Mouse (Mus musculus): ENCODE results near the gene Camkk2. TPM values are rescaled to one million over a fixed set of nuclear protein-coding genes. Genes with fewer than 3 reads are reported as not detected.

The Camkk2 gene
- polyA plus RNA-seq (2015; fragmentation: Nextera tagmentation; extraction: Ambion mirVana) = 62.1 and 62.9 TPM in 2 replicates

DNA sequence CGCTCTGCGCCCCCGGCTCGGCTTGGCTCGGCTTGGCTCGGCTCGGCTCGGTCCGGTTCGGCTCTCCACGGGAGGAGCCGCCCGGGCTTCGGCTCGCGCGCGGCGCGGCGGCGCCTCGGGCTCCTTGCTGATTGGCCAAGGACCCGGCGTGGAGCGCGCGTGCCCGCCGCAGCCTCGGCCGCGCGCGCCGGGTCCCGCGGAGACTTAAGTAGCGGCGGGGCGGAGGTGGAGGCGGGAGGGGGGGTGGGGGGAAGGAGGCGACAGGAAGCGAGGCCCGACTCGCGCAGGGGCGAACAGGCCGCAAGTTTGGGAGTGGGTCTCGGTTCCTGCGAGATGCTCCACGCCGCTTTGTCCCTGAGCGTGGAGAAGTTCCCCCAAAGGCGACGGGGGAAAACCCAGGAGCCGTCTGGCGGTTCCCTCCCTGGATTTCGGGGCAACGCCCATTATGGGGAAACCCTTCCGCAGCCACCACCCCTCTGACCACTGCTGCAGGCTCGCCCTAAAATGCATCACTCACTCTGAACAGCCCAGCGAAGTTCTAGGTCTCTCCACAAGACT, at the start of gene Camkk2:
TSS of gene Camkk2 (minus strand) at position 133 of the 558 bp plus-strand sequence.
- peaks cover 29% of the 10 kb centered on the region for H3K4me1 ChIP-seq

GRCm38 (mm10) chr5:122825099-122825498, 45.9 kb upstream of the Camkk2 start:
- no peak for ATAC-seq (replicated peaks)
- Histone ChIP-seq H3K4me1 (peaks cover 7% of the 10 kb centered on the region), H3K4me3 (no peak overlapping the region), H3K27ac (replicated peaks) (no peak overlapping the region), H3K36me3 (no peaks in the 10 kb centered on the region), H3K4me2 (replicated peaks) (no peak overlapping the region), H3K9ac (replicated peaks) (no peak overlapping the region), H3K9me3 (no peaks in the 10 kb centered on the region), H3K27me3 (no peaks in the 10 kb centered on the region)
- 83% methylated on average over 8 of the region's 8 CpGs for WGBS

More for the DNA sequence above, at the start of gene Camkk2:
- peak within 1 kb of the TSS; percentile 85 for H3K9ac ChIP-seq (replicated peaks)
- no peaks in the 10 kb centered on the region for H3K36me3 ChIP-seq
- H3K27ac ChIP-seq (replicated peaks) = peak within 1 kb of the TSS; percentile 70
- no peaks in the 10 kb centered on the region for H3K27me3 ChIP-seq
- no peaks in the 10 kb centered on the region for H3K9me3 ChIP-seq
- peak; percentile 81 for ATAC-seq (replicated peaks)
- H3K4me3 ChIP-seq = peak within 1 kb of the TSS; percentile 92
- WGBS = under 1% methylated on average over 51 of the region's 63 CpGs
- H3K4me2 ChIP-seq (replicated peaks) = peak within 1 kb of the TSS; percentile 92

- Histone ChIP-seq H3K4me2 (replicated peaks) (no peak overlapping the region), H3K27ac (replicated peaks) (no peak overlapping the region)
- WGBS = 74% methylated on average over 6 of the region's 6 CpGs
These were observed 45.2 kb upstream of the Camkk2 start for GRCm38 (mm10) chr5:122824450-122824849.

DNA sequence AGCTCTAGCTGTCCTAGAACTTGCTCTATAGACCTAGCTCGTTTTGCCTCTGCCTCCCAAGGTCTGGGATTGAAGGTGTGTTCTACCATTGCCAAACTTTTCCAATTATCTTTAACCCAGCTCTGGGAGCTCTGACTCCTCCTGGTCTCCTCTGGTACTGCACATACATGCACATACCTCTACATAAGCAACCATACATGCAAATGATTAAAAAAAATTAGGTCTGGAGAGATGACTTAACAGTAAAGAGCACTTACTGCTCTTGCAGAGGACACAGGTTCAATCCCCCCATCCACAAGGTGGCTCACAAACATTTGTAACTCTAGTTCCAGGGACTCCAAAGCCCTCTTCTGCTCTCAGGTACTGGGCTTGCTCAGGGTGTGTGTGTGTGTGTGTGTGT, 44.8 kb upstream of the Camkk2 start:
- ATAC-seq (replicated peaks) = no peak
- Histone ChIP-seq H3K9ac (replicated peaks) (no peak overlapping the region), H3K4me1 (peaks cover 16% of the 10 kb centered on the region), H3K4me3 (no peak overlapping the region), H3K27ac (replicated peaks) (no peak overlapping the region), H3K27me3 (no peaks in the 10 kb centered on the region), H3K4me2 (replicated peaks) (no peak overlapping the region), H3K36me3 (peaks cover 4% of the 10 kb centered on the region; the same call in 1 of the 2 replicates), H3K9me3 (no peaks in the 10 kb centered on the region)
- WGBS = 50% methylated on average over 1 of the region's 1 CpGs

More at GRCm38 (mm10) chr5:122824450-122824849, 45.2 kb upstream of the Camkk2 start:
- Histone ChIP-seq H3K27me3 (no peaks in the 10 kb centered on the region), H3K9ac (replicated peaks) (no peak overlapping the region), H3K4me1 (peaks cover 13% of the 10 kb centered on the region), H3K36me3 (peaks cover under 1% of the 10 kb centered on the region; the same call in 1 of the 2 replicates), H3K4me3 (no peak overlapping the region), H3K9me3 (no peaks in the 10 kb centered on the region)
- ATAC-seq (replicated peaks) = no peak

GRCm38 (mm10) chr5:122822441-122822840, 43.2 kb upstream of the Camkk2 start:
- no peak for ATAC-seq (replicated peaks)
- no peak overlapping the region for H3K27ac ChIP-seq (replicated peaks)

DNA sequence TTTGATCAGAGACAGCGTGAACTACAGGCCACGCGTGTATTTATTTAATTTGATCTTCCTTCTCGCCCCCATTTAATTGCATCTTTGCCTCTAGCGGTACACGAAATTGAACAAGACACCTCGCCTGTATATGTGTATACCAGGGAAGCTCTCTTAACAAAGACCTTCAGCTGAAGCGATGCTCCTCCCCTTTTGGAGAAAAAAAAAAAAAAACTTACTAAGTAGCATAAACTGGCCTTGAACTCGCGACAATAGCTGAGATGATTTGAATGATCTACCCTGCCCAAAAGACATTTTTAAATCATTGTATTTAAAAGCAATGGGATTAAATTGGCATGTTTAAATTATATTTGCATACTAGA, 42.3 kb upstream of the Camkk2 start:
- H3K9ac ChIP-seq (replicated peaks) = peak overlapping the region; percentile 63
- H3K4me1 ChIP-seq = peaks cover 19% of the 10 kb centered on the region
- no peaks in the 10 kb centered on the region for H3K9me3 ChIP-seq
- no peaks in the 10 kb centered on the region for H3K27me3 ChIP-seq
- peak overlapping the region; percentile 82 for H3K4me3 ChIP-seq
- peak overlapping the region; percentile 56 for H3K4me2 ChIP-seq (replicated peaks)
- peaks cover 27% of the 10 kb centered on the region for H3K36me3 ChIP-seq
- H3K27ac ChIP-seq (replicated peaks) = peak overlapping the region; percentile 96
- peak; percentile 70 for ATAC-seq (replicated peaks)
- WGBS = under 1% methylated on average over 10 of the region's 10 CpGs

More at GRCm38 (mm10) chr5:122822441-122822840, 43.2 kb upstream of the Camkk2 start:
- Histone ChIP-seq H3K36me3 (peaks cover 18% of the 10 kb centered on the region), H3K4me1 (peaks cover 19% of the 10 kb centered on the region), H3K9ac (replicated peaks) (no peak overlapping the region), H3K9me3 (no peaks in the 10 kb centered on the region), H3K4me2 (replicated peaks) (no peak overlapping the region), H3K4me3 (no peak overlapping the region), H3K27me3 (no peaks in the 10 kb centered on the region)
- 91% methylated on average over 4 of the region's 4 CpGs for whole genome bisulfite sequencing

DNA sequence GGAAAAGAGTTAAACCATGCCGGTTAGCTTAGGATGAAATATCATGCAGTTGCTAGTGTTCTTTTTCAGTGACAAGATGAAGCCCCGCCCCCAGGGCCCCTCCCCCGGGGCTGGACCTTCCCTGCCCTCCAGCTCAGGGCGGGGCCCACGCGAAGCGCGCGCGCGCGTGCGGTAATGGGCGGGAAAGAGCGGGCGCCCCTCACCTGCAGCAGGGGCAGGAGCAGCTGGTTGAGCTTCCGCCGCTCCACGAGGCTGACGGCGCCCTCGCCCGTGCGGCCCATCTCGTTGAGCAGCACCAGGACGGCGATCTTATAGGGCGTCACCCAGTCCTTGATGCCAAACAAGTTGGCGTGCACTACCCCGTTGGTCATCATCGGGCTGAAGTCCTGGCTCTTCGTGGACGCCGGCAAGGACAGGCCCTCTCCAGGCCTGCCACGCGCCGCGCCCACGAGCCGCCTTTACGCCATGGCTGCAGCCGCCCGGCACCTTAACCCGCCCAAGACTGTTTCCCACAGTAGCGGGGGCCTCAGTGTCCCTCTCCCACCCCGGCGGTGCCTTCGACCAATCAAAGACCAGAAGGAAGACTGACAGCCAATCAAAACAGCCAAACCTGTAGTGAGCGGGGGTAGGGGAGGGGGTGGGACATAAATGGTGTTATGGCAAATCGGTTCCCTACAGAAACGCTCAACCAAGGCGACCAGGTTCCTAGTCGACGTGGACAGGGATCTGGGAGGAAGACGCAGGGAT, 41.7 kb upstream of the Camkk2 start, which contains the start of gene Anapc5:
TSS of gene Anapc5 (minus strand) at position 563 of the 747 bp plus-strand sequence.
- peak; percentile 100 for ATAC-seq (replicated peaks)
- Histone ChIP-seq H3K27ac (replicated peaks) (peak within 1 kb of the TSS; percentile 96), H3K36me3 (peaks cover 31% of the 10 kb centered on the region), H3K4me1 (peaks cover 19% of the 10 kb centered on the region), H3K27me3 (no peaks in the 10 kb centered on the region), H3K4me3 (peak within 1 kb of the TSS; percentile 82), H3K9me3 (no peaks in the 10 kb centered on the region), H3K4me2 (replicated peaks) (peak within 1 kb of the TSS; percentile 56), H3K9ac (replicated peaks) (peak within 1 kb of the TSS; percentile 87)
- under 1% methylated on average over 55 of the region's 55 CpGs for whole genome bisulfite sequencing

DNA sequence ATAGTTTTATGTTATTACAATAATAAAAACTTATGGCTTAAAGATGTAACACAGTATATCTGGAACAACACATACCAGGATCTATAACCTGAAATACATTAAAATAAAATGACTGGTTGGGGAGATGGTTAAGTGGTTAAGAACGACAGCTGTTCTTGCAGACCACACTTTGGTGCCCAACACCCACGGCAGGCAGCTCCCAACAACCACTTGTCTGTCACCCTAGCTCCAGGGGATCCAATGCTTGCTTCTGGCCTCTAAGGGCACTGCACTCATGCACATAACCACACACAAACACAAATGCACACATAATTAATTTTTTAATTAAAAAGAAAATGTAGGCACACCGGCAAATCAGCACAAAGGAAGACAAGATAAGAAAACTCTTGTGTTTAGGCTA, 33.5 kb upstream of the Camkk2 start:
- WGBS = 89% methylated on average over 3 of the region's 3 CpGs
- H3K9me3 ChIP-seq = no peaks in the 10 kb centered on the region
- ATAC-seq (replicated peaks) = no peak

GRCm38 (mm10) chr5:122811364-122812079, 32.3 kb upstream of the Camkk2 start:
- H3K4me3 ChIP-seq = no peak overlapping the region
- H3K4me1 ChIP-seq = no peaks in the 10 kb centered on the region
- no peak overlapping the region for H3K4me2 ChIP-seq (replicated peaks)
- ATAC-seq (replicated peaks) = no peak
- peaks cover 83% of the 10 kb centered on the region for H3K36me3 ChIP-seq
- no peak overlapping the region for H3K27ac ChIP-seq (replicated peaks)
- no peaks in the 10 kb centered on the region for H3K9me3 ChIP-seq
- H3K9ac ChIP-seq (replicated peaks) = no peak overlapping the region
- WGBS = 90% methylated on average over 9 of the region's 9 CpGs
- no peaks in the 10 kb centered on the region for H3K27me3 ChIP-seq

More for the DNA sequence above, 33.5 kb upstream of the Camkk2 start:
- no peak overlapping the region for H3K27ac ChIP-seq (replicated peaks)
- no peaks in the 10 kb centered on the region for H3K27me3 ChIP-seq
- no peak overlapping the region for H3K9ac ChIP-seq (replicated peaks)
- H3K4me2 ChIP-seq (replicated peaks) = no peak overlapping the region
- no peak overlapping the region for H3K4me3 ChIP-seq
- peaks cover 83% of the 10 kb centered on the region for H3K36me3 ChIP-seq
- no peaks in the 10 kb centered on the region for H3K4me1 ChIP-seq

DNA sequence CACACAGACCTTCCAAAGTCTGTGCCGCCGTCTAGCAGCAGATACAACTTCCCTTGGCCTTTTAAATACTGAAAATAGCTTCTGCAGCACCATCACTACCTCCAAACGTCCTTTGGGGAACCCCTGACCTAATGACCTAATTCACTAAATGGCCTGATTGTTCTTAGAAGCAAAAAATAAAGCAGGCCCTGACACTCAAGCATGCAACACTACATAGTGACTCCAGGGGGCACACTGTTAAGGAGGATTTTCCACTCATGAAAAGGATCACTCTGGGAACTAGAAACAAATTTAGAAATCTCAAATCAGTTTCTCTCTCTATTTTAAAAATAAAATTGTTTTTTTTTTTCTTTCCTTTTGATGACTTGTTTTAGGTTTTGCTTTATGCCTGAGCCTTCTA, 26.3 kb upstream of the Camkk2 start:
- peaks cover 90% of the 10 kb centered on the region for H3K36me3 ChIP-seq

DNA sequence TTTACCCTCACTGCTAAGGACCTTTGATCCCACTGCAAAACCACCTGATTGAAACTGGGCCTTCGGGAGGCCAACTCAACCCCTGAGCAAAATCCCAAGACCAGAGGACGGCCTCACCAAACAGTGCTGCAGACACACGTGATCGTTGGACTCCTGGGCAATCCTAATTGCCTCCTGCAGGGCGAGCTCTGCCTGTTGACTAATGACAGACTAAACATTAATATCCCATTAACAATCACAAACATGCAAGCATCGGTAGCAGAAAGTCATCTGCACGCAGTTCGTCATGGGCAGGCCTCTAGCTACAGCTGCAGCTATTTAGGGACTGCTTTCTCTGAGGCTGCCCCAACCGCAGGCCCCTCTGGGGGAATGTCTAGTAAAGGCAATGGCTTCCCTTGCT, 23.5 kb upstream of the Camkk2 start:
- ATAC-seq (replicated peaks) = no peak
- no peak overlapping the region for H3K9ac ChIP-seq (replicated peaks)
- H3K27ac ChIP-seq (replicated peaks) = no peak overlapping the region
- no peak overlapping the region for H3K4me2 ChIP-seq (replicated peaks)
- H3K9me3 ChIP-seq = no peaks in the 10 kb centered on the region
- H3K36me3 ChIP-seq = peaks cover 98% of the 10 kb centered on the region
- no peaks in the 10 kb centered on the region for H3K27me3 ChIP-seq
- 84% methylated on average over 9 of the region's 9 CpGs for WGBS
- no peak overlapping the region for H3K4me3 ChIP-seq
- H3K4me1 ChIP-seq = peaks cover 26% of the 10 kb centered on the region

More for the DNA sequence above, 26.3 kb upstream of the Camkk2 start:
- no peak overlapping the region for H3K4me2 ChIP-seq (replicated peaks)
- H3K27ac ChIP-seq (replicated peaks) = no peak overlapping the region
- H3K27me3 ChIP-seq = no peaks in the 10 kb centered on the region
- 56% methylated on average over 3 of the region's 3 CpGs for WGBS
- ATAC-seq (replicated peaks) = no peak
- H3K9ac ChIP-seq (replicated peaks) = no peak overlapping the region
- H3K9me3 ChIP-seq = no peaks in the 10 kb centered on the region
- no peaks in the 10 kb centered on the region for H3K4me1 ChIP-seq
- H3K4me3 ChIP-seq = no peak overlapping the region

DNA sequence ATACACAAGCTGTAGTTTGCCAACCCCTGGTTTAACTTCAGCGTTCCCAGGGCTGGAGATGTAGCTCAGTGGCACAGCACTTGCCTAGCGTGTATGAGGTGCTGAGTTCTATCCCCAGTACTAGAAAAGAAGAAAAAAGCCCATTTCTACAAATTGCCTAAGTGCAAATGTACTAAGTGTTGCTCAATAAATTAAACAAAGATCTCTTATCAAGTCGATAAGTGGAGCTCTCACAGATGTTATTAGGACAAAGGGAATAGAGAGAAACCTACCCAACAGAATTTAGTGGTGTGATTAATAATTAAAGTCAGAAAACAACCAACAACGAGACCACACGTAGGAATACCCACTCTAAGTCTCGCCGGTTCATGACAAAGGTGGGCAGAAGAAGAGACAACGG, 22.5 kb upstream of the Camkk2 start:
- Histone ChIP-seq H3K4me1 (peaks cover 26% of the 10 kb centered on the region), H3K9ac (replicated peaks) (no peak overlapping the region), H3K27me3 (no peaks in the 10 kb centered on the region), H3K36me3 (peaks cover 94% of the 10 kb centered on the region), H3K4me2 (replicated peaks) (no peak overlapping the region), H3K4me3 (no peak overlapping the region), H3K9me3 (no peaks in the 10 kb centered on the region), H3K27ac (replicated peaks) (no peak overlapping the region)
- 94% methylated on average over 8 of the region's 8 CpGs for WGBS
- ATAC-seq (replicated peaks) = no peak
